Mouse (Mus musculus) neural tube, embryonic 10.5 days (tissue): ENCODE data around the gene Fam120c.
"Not testable (repeated sequence)": the region's sequence is repeated elsewhere in the genome, so short reads cannot be mapped to it uniquely, and the experiment has no call there.

Source experiments
- DNase-seq: peaks from one replicate; pipeline ENCODE4 v3.0.0-alpha.2; 2017; ENCODE audit warnings: low spot score; ENCODE audit errors: extremely low spot score

Gene Fam120c

GRCm38 (mm10) chrX:151343761-151344500 is at the start of gene Fam120c:
TSS of gene Fam120c (plus strand) at chrX:151344175.
- peak; percentile 79 for DNase-seq

DNA sequence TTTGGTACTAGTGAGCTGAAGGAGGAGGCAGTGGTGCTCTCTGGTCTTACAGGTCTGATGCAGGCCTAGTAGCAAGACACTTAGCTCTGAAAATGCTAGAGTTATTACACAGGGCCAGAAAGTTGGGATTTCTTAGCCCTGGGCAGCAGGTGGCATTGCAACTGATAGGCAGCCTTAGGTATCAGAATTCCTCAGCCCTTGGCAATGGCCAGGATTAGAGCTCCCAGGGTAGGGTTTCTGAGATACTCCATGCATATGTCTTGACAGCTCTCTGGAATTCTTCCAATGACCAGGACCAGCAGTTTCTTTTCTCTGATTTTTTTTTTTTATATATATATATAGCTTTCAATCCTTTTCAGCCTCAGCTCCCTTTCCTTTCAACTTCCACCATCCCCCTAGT is 45.6 kb upstream of the Fam120c start:
- DNase-seq: no peak

DNA sequence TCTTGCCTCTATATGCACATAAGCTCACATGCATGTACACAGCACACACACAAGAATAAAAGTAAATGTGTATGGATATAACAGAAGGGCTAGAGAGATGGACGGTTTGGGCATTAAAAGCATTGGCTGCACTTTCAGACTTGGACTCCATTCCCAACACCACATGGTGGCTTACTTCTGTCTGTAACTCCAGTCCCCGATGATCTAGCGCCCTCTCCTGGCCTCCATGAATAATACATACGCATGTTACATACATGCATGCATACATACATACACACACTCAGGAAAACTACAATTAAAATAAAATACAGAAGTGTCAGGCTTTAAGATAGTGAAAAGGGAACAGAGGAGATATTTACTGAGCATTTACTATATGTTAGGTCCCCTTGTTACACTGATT is 30.2 kb upstream of the Fam120c start:
- DNase-seq: no peak

- no peak for DNase-seq
Measured at GRCm38 (mm10) chrX:151333615-151334014, 10.4 kb upstream of the Fam120c start.

GRCm38 (mm10) chrX:151337804-151338203 is 6.2 kb upstream of the Fam120c start:
- DNase-seq: no peak

DNA sequence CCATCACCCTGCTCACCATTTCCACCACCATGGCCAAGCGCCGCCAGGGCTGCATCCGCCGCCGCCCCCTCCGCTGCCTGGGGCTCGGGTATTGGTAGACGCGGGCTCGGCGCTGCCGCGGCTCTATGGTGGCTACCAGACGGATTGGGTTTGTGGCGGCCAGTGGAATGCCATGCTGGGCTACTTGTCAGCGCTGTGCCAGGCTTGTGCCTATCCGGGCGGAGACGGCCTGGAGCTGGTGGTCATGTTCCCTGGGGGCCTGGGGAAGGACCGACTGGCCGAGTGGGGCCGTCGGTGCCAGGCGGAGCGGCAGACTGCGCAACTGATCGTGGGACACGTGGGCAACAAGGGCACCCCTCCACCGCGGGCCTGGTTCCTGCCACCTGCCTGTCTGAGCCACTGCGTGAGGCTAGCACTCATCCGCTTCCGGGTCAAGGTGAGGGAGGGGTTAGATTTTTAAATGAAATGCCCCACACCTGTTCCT is 568 bp downstream of the Fam120c start:
- DNase-seq: no peak

- DNase-seq: no peak
Measured at GRCm38 (mm10) chrX:151345333-151346125, 1.6 kb downstream of the Fam120c start.

DNA sequence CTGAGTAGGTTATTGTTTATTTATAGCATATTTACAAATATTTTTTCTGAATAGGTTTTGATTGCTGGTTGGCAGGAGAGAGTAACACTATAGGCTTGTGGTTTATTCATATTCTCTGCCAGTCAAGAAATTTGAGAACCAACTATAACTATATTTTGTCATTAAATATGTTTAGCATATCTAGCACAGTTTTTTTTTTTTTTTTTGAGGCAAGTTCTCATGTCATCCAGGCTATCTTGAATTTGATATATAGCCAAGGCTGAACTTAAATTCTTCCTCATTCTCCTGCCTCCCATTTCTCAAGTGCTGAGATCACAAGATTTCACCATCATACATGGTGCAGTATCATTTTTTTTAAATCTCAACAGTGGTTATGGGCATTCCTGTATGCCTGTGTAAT is 3.3 kb downstream of the Fam120c start:
- DNase-seq: no peak

GRCm38 (mm10) chrX:151349322-151349721 is 5.3 kb downstream of the Fam120c start:
- DNase-seq: no peak

- DNase-seq: no peak
Measured at GRCm38 (mm10) chrX:151418801-151419200, 74.8 kb downstream of the Fam120c start.

DNA sequence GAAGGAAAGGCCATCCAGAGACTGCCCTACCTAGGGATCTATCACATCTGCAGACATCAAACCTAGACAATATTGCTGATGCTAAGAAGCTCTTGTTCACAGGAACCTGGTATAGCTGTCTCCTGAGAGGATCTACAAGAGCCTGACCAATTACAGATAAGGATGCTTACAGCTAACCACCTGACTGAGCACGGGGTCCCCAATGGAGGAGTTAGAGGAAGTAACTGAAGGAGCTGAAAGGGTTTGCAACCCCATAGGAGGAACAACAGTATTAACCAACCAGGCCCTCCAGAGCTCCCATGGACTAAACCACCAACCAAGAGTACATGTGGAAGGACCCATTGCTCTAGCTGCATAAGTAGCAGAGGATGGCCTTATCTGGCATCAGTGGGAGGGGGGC is 76.8 kb downstream of the Fam120c start:
- no peak for DNase-seq

DNA sequence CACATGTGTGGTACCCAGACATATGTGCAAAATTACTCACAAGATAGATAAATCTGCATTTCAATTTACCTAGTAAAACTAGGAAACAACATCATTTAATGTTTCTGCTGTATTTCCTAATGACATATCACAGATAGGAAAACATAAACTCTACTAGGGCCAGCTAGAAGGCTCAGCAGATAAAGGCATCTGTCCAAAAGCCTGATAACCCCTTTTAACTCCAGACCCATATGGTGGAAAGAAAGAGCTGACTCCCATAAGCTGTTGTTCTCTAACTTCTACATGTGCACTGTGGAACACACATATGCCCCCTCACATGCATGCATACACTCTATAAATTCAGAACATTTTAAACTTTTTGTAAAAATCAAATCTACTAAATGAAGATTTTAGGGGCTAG is 99.7 kb downstream of the Fam120c start:
- no peak for DNase-seq

DNA sequence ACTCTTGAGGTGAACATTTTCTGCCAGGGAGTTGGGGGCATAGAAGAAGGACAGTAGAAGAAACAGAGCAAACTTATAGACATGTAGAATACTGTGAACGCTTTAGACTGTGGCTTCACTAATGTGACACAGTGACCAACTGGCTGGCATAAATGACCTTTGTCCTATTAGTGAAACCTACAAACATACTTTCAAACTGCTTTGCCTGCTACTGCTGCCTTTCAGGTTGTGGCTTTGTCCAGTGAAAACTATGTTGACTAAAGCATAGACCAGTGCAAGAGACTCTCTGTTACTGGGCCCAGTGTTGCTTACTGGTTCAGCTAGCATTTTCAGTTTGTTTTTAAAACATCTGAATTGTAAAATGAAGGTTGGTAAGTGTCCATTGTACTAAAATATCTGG is 100.2 kb downstream of the Fam120c start:
- DNase-seq: no peak

GRCm38 (mm10) chrX:151488128-151488527 is 144.2 kb downstream of the Fam120c start:
- DNase-seq: no peak

DNA sequence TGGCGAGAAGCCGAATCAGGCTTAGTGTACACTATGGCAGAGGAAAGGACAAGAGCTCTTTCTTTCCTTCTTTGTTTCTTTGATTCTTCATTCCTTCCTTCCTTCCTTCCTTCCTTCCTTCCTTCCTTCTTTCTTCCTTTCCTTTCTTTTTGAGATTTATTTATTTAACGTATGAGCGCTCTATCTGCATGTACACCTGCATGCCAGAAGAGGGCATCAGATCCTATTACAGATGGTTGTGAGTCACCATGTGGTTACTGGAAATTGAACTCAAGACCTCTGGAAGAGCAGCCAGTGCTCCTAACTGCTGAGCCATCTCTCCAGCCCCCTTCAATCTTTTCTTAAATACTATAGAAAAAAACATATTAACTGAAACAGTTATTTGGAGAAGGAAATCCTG is 149.3 kb downstream of the Fam120c start:
- DNase-seq: not testable (repeated sequence)

DNA sequence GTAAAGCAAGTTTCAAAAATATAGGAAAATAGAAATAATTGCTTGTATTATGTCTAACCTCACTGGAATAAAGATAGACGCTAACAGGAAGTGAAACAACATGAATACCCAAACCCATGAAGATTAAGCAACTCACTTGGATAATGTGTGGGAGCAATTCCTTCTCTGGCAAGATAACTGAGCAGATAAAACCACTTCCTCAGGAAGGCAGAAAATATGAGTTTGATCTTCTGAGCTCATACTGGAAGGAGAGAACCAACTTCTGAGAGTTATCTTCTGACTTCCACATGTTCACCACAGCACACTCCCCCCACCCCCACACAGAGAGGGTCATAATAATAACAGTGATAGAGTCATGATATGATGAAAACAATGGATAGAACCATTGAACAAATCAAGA is 152.6 kb downstream of the Fam120c start:
- no peak for DNase-seq

GRCm38 (mm10) chrX:151508536-151508935 is 164.6 kb downstream of the Fam120c start:
- DNase-seq: no peak

GRCm38 (mm10) chrX:151509906-151510305 is 165.9 kb downstream of the Fam120c start:
- no peak for DNase-seq

DNA sequence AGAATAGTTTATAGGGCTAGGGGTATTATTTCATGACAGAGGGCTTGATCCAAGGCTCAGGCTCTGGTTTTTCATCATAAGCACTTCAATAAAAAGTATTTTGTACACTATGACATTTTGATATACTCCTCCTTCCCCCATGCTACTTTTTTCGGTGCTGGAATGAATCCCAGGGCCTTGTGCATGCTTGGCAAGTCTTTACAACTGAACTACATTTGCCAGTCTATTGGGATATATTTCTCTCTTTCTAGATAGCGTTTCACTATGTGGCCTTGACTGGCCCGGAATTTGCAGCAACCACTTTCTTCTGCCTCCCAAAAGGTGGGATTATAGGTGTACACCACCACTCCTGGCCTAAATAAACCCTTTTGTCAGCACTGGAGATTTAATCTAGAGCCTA is 169.1 kb downstream of the Fam120c start:
- DNase-seq: no peak

DNA sequence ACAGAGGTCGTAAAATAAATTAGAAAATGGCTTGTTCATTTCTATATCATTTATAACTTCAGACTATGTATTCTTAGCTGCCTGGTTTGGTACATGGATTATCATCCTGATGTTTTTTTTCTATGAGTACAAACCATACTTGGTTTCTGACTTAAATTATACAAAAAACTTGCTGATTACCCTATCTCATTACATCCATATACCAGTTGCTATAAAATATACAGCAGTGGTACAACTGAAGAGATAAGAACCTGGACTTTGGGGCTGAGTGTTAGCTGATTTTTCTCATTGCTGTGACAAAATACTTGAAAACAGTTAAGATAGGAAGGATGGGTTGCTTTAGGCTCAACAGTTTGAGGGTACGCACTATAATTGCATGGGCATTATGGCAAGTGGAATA is 169.7 kb downstream of the Fam120c start:
- no peak for DNase-seq

- DNase-seq: no peak
Measured at GRCm38 (mm10) chrX:151518181-151518580, 174.2 kb downstream of the Fam120c start.

GRCm38 (mm10) chrX:151520127-151520457 is 176.1 kb downstream of the Fam120c start:
- no peak for DNase-seq
